12 mouse cellular contexts compared by ENCODE assay signal in genomic region chr9:114541279-114541741, GRCm38 (mm10). TPM values are rescaled to one million over a fixed set of nuclear protein-coding genes. Genes with fewer than 3 reads are reported as not detected.
DNase-seq lines count a peak whose midpoint lies in the region; ATAC-seq lines count a peak whose summit lies in the region.
"Had no signal": no experiment of that assay in that cellular context is flagged by ENCODE, and none has a peak within 500 bp of the region (broad histone marks: within the 10 kb centered on the region; RNA-seq: fewer than 3 reads in every experiment).

No protein-coding gene starts in this region.

- no peaks in the 10 kb centered on the region for H3K27me3 ChIP-seq in intestine, embryonic 16.5 days (replicated peaks; ENCODE audit: control insufficient read depth, insufficient read depth, low read length)
- H3K27me3 ChIP-seq: neural tube, embryonic 15.5 days had no signal

- peak; percentile 86 for ATAC-seq in granulocyte monocyte progenitor cell, adult 5-6 weeks (replicated peaks; ENCODE audit: poor library complexity, severe bottlenecking)
- ATAC-seq in intestine, embryonic 16.5 days = peak; percentile 47

- no peak overlapping the region for H3K9ac ChIP-seq in intestine, embryonic 16.5 days (ENCODE audit: low read depth, low read length)
- H3K9ac ChIP-seq: forebrain, embryonic 12.5 days; neural tube, embryonic 15.5 days had no signal

- no peak overlapping the region for H3K4me2 ChIP-seq in intestine, embryonic 16.5 days (ENCODE audit: low read depth, low read length)
- H3K4me2 ChIP-seq: forebrain, embryonic 12.5 days; neural tube, embryonic 15.5 days had no signal

- no peak overlapping the region for H3K4me3 ChIP-seq in intestine, embryonic 16.5 days (ENCODE audit: low read length)
- H3K4me3 ChIP-seq: forebrain, embryonic 12.5 days; left cerebral cortex, adult 2 months; neural tube, embryonic 15.5 days had no signal

- peaks cover 54% of the 10 kb centered on the region for H3K4me1 ChIP-seq in intestine, embryonic 16.5 days (ENCODE audit: control insufficient read depth, insufficient read depth, low read length)

- WGBS in intestine, embryonic 16.5 days = 43% methylated on average over 1 of the region's 1 CpGs

- intact Hi-C loops in gastrocnemius, postnatal 36 days (cut with DNase I) = no loop called here

- H3K9me3 ChIP-seq in intestine, embryonic 16.5 days (ENCODE audit: control insufficient read depth, low read length) = no peaks in the 10 kb centered on the region
- H3K9me3 ChIP-seq: forebrain, embryonic 12.5 days; neural tube, embryonic 15.5 days had no signal

- peak overlapping the region; percentile 49 for H3K27ac ChIP-seq in intestine, embryonic 16.5 days (ENCODE audit: low read length)
- H3K27ac ChIP-seq: forebrain, embryonic 12.5 days; left cerebral cortex, adult 2 months; neural tube, embryonic 15.5 days had no signal

- no peaks in the 10 kb centered on the region for H3K36me3 ChIP-seq in intestine, embryonic 16.5 days (ENCODE audit: control insufficient read depth, insufficient read depth, low read length)
- H3K36me3 ChIP-seq: forebrain, embryonic 12.5 days; neural tube, embryonic 15.5 days had no signal

- DNase-seq in urinary bladder, postnatal 14 days (ENCODE audit: low spot score) = peak; percentile 36
- DNase-seq in urinary bladder, postnatal 25 days (ENCODE audit: low spot score) = no peak
- DNase-seq in yolk sac, embryonic 10.5 days (ENCODE audit: low spot score) = peak; percentile 93
- no peak for DNase-seq in B cell, adult 2 months
- DNase-seq in layer of hippocampus, postnatal 36 days = no peak
- no peak for DNase-seq in gastrocnemius, postnatal 36 days
- DNase-seq: cerebellum, adult 18-20 months had no signal

RNA-seq across cellular contexts. Expression of gene Trim71, which starts 22.9 kb away (rescaled TPM):
- total RNA-seq in granulocyte monocyte progenitor cell, adult 5-6 weeks (2014; fragmentation: Nextera tagmentation) = not detected in 2 replicates
- total RNA-seq in granulocyte monocyte progenitor cell, adult 5-6 weeks (2017) = not detected in 2 replicates
- 3.8 and 4.0 TPM in 2 replicates for polyA plus RNA-seq in intestine, embryonic 16.5 days (2015; fragmentation: Nextera tagmentation; extraction: Ambion mirVana)
- total RNA-seq in layer of hippocampus, postnatal 36 days (2021) = 1 to 10 TPM; 1.1 to 1.5 TPM
- not detected for total RNA-seq in gastrocnemius, postnatal 36 days (2021)

RNA-seq across cellular contexts. Expression of gene C130032M10Rik, which starts 25.8 kb away (rescaled TPM):
- not detected in 2 replicates for total RNA-seq in granulocyte monocyte progenitor cell, adult 5-6 weeks (2014; fragmentation: Nextera tagmentation)
- total RNA-seq in granulocyte monocyte progenitor cell, adult 5-6 weeks (2017) = not detected in 2 replicates
- polyA plus RNA-seq in intestine, embryonic 16.5 days (2015; fragmentation: Nextera tagmentation; extraction: Ambion mirVana) = 0.32 TPM in 1 of 2 replicates, not detected in the other
- not detected for total RNA-seq in layer of hippocampus, postnatal 36 days (2021)
- total RNA-seq in gastrocnemius, postnatal 36 days (2021) = not detected
- total RNA-seq: left cerebral cortex, adult 2 months had no signal
- polyA plus RNA-seq: forebrain, embryonic 12.5 days; neural tube, embryonic 15.5 days had no signal

RNA-seq across cellular contexts. Expression of gene Ccr4, which starts 36.6 kb away (rescaled TPM):
- not detected in 2 replicates for total RNA-seq in granulocyte monocyte progenitor cell, adult 5-6 weeks (2014; fragmentation: Nextera tagmentation)
- total RNA-seq in granulocyte monocyte progenitor cell, adult 5-6 weeks (2017) = not detected in 2 replicates
- polyA plus RNA-seq in intestine, embryonic 16.5 days (2015; fragmentation: Nextera tagmentation; extraction: Ambion mirVana) = 1.9 and 2.5 TPM in 2 replicates
- not detected for total RNA-seq in layer of hippocampus, postnatal 36 days (2021)
- total RNA-seq in gastrocnemius, postnatal 36 days (2021) = not detected
- total RNA-seq: left cerebral cortex, adult 2 months had no signal
- polyA plus RNA-seq: forebrain, embryonic 12.5 days; neural tube, embryonic 15.5 days had no signal

Comparison
In these comparisons a context has a peak if more than half of its experiments do, and no peak if none do; other contexts are left out.
1. DNase-seq: peak in urinary bladder, postnatal 14 days (single experiment) and yolk sac, embryonic 10.5 days (single experiment); none in urinary bladder, postnatal 25 days (single experiment), B cell, adult 2 months (0 of 2), layer of hippocampus, postnatal 36 days (0 of 2) and gastrocnemius, postnatal 36 days (0 of 2).